Mouse (Mus musculus): ENCODE data around the gene Apoc2.

DNA sequence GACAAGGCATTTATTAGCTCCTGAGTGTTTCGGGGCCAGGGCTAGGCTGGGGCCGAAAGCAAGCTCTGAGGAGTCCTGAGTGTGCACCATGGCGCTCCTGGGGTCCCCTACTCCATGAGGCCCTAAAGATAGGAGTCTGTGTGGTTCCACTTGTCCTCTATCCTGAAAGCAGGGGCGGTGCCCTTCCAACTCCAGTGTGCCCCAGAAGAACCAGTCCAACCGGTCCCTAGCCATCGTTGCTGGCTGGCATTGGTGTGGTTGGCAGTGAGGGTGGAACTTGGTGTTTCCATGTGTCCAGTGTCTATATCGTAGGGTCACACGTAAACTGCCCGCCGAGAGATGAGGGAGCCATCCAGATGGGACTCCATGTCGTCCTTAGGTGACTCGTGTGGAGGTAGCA lies 46.4 kb upstream of the Apoc2 start:
- TF ChIP-seq CTCF (IDR thresholded peaks at IDR 0.05; ENCODE audit: low read depth) (no peak), EP300 (optimal IDR thresholded peaks at IDR 0.05) (no peak)

Data from stomach, postnatal 0 days (tissue).